Mouse (Mus musculus): ENCODE data around the gene Casc3.
A peak's percentile ranks its signal among the peaks of the same experiment; 100 is the strongest.
"Not testable (repeated sequence)": the region's sequence is repeated elsewhere in the genome, so short reads cannot be mapped to it uniquely, and the experiment has no call there.

Gene Casc3

GRCm38 (mm10) chr11:98789824-98790223 is 14.9 kb upstream of the Casc3 start:
- DNase-seq (ENCODE audit: low spot score in 2 of 2), result no peak

- DNase-seq (ENCODE audit: low spot score in 2 of 2), result no peak
Measured at GRCm38 (mm10) chr11:98790631-98791205, 14.0 kb upstream of the Casc3 start.

- no peak for DNase-seq (ENCODE audit: low spot score in 2 of 2)
Measured at GRCm38 (mm10) chr11:98791448-98791847, 13.3 kb upstream of the Casc3 start.

GRCm38 (mm10) chr11:98792081-98792480 is 12.6 kb upstream of the Casc3 start:
- no peak for DNase-seq (ENCODE audit: low spot score in 2 of 2)

- peak in 1 of 2 experiments; percentile 58 for DNase-seq (ENCODE audit: low spot score in 2 of 2)
Measured at GRCm38 (mm10) chr11:98794469-98795014, 10.2 kb upstream of the Casc3 start.

- peak; percentile 79 to 83 for DNase-seq (ENCODE audit: low spot score in 2 of 2)
Measured at GRCm38 (mm10) chr11:98795015-98795713, 9.5 kb upstream of the Casc3 start, which contains the start of gene Msl1. Msl1 (plus strand) TSS chr11:98795516.

- peak; percentile 50 to 52 for DNase-seq (ENCODE audit: low spot score in 2 of 2)
Measured at GRCm38 (mm10) chr11:98795714-98796514, 8.8 kb upstream of the Casc3 start.

- DNase-seq (ENCODE audit: low spot score in 2 of 2), result peak in 1 of 2 experiments; percentile 29
Measured at GRCm38 (mm10) chr11:98796515-98797216, 8.0 kb upstream of the Casc3 start.

- DNase-seq (ENCODE audit: low spot score in 2 of 2), result no peak
Measured at GRCm38 (mm10) chr11:98797306-98797705, 7.4 kb upstream of the Casc3 start.

GRCm38 (mm10) chr11:98797909-98798308 is 6.8 kb upstream of the Casc3 start:
- no peak for DNase-seq (ENCODE audit: low spot score in 2 of 2)

GRCm38 (mm10) chr11:98808417-98808816 is 3.7 kb downstream of the Casc3 start:
- DNase-seq (ENCODE audit: low spot score in 2 of 2), result no peak

GRCm38 (mm10) chr11:98809457-98810290 is 5.0 kb downstream of the Casc3 start:
- peak; percentile 96 to 97 for DNase-seq (ENCODE audit: low spot score in 2 of 2)

- no peak for DNase-seq (ENCODE audit: low spot score in 2 of 2)
Measured at GRCm38 (mm10) chr11:98810686-98811085, 6.0 kb downstream of the Casc3 start.

- no peak for DNase-seq (ENCODE audit: low spot score in 2 of 2)
Measured at GRCm38 (mm10) chr11:98816706-98817239, 12.1 kb downstream of the Casc3 start.

- DNase-seq (ENCODE audit: low spot score in 2 of 2), result no peak
Measured at GRCm38 (mm10) chr11:98820968-98821367, 16.3 kb downstream of the Casc3 start.

- DNase-seq (ENCODE audit: low spot score in 2 of 2), result not testable (repeated sequence)
Measured at GRCm38 (mm10) chr11:98826071-98826470, 21.4 kb downstream of the Casc3 start.

- no peak for DNase-seq (ENCODE audit: low spot score in 2 of 2)
Measured at GRCm38 (mm10) chr11:98827877-98828276, 23.2 kb downstream of the Casc3 start.

GRCm38 (mm10) chr11:98829091-98829775 is 24.5 kb downstream of the Casc3 start:
- no peak for DNase-seq (ENCODE audit: low spot score in 2 of 2)

GRCm38 (mm10) chr11:98829875-98830274 is 25.2 kb downstream of the Casc3 start:
- DNase-seq (ENCODE audit: low spot score in 2 of 2), result no peak

GRCm38 (mm10) chr11:98835296-98835695 is 30.6 kb downstream of the Casc3 start:
- DNase-seq (ENCODE audit: low spot score in 2 of 2), result no peak

All from spleen, postnatal 14 days (tissue).